Mouse (Mus musculus) limb, embryonic 13.5 days (tissue): ENCODE measurements at regions not wholly inside any gene's neighbourhood (a gene's known extent, or its start where the extent isn't known, plus 50 kb on each side); places are given as distances from the start of the nearest gene placed in this dataset.

Experiments
- ATAC-seq: fragments of 200-750 bp; cut with Nextera tagmentation; 2 replicates; pipeline ENCODE4 v1.8.0; 2017; ENCODE audit warnings: low read depth, moderate number of reproducible peaks, moderate TSS enrichment; ENCODE audit not compliant: low FRiP score
- H3K27ac ChIP-seq: fragments of 300-500 bp; sonication (generic); 2 replicates; pipeline ENCODE4 v1.5.1; 2015; ENCODE audit warnings: inconsistent platforms, mild to moderate bottlenecking, moderate library complexity
- H3K27me3 ChIP-seq: fragments of 300-500 bp; sonication (generic); 2 replicates; pipeline ENCODE4 v1.6.1; 2015; ENCODE audit warnings: mild to moderate bottlenecking, inconsistent platforms
- H3K36me3 ChIP-seq: fragments of 300-500 bp; sonication (generic); 2 replicates; pipeline ENCODE4 v1.6.1; 2015; ENCODE audit warnings: inconsistent platforms, mild to moderate bottlenecking, moderate library complexity
- H3K4me1 ChIP-seq: fragments of 300-500 bp; sonication (generic); 2 replicates; pipeline ENCODE4 v1.6.1; 2015; ENCODE audit warnings: inconsistent platforms
- H3K4me2 ChIP-seq: fragments of 300-500 bp; sonication (generic); replicated peaks from 2 replicates; pipeline ENCODE4 v1.6.1; 2015; ENCODE audit warnings: inconsistent platforms, mild to moderate bottlenecking, moderate library complexity
- H3K4me3 ChIP-seq: fragments of 300-500 bp; sonication (generic); 2 replicates; pipeline ENCODE4 v1.5.1; 2015; ENCODE audit warnings: moderate library complexity, mild to moderate bottlenecking, inconsistent platforms
- H3K9ac ChIP-seq: fragments of 300-500 bp; sonication (generic); 2 replicates; pipeline ENCODE4 v1.6.1; 2015; ENCODE audit warnings: mild to moderate bottlenecking, inconsistent platforms
- H3K9me3 ChIP-seq: fragments of 300-500 bp; sonication (generic); 2 replicates; pipeline ENCODE4 v1.6.1; 2016; ENCODE audit warnings: inconsistent platforms
- WGBS: fragments of 180-500 bp; shearing (Covaris S2); methylation state at CpG from one replicate; pipeline ENCODE4 v1.1.7; 2015; 5-methylcytosine and 5-hydroxymethylcytosine counted together

- WGBS: 81% methylated on average over 5 of the region's 5 CpGs
These were observed 59.4 kb upstream of the Cep78 start for GRCm38 (mm10) chr19:16044169-16044568.

GRCm38 (mm10) chr19:16043007-16043406, 58.2 kb upstream of the Cep78 start:
- Histone ChIP-seq H3K9ac (no peak overlapping the region), H3K27me3 (no peaks in the 10 kb centered on the region), H3K36me3 (no peaks in the 10 kb centered on the region), H3K9me3 (no peaks in the 10 kb centered on the region), H3K27ac (no peak overlapping the region), H3K4me2 (no peak overlapping the region), H3K4me3 (no peak overlapping the region), H3K4me1 (no peaks in the 10 kb centered on the region)
- no peak for ATAC-seq
- 85% methylated on average over 7 of the region's 7 CpGs for WGBS

More at GRCm38 (mm10) chr19:16044169-16044568, 59.4 kb upstream of the Cep78 start:
- H3K4me2 ChIP-seq: no peak overlapping the region
- H3K4me1 ChIP-seq: no peaks in the 10 kb centered on the region
- H3K27ac ChIP-seq: no peak overlapping the region
- H3K9me3 ChIP-seq: no peaks in the 10 kb centered on the region
- no peaks in the 10 kb centered on the region for H3K27me3 ChIP-seq
- no peak for ATAC-seq
- no peak overlapping the region for H3K9ac ChIP-seq
- no peak overlapping the region for H3K4me3 ChIP-seq
- H3K36me3 ChIP-seq: no peaks in the 10 kb centered on the region

GRCm38 (mm10) chr19:16041891-16042290, 57.1 kb upstream of the Cep78 start:
- H3K9ac ChIP-seq: no peak overlapping the region
- H3K4me2 ChIP-seq: no peak overlapping the region
- WGBS: 88% methylated on average over 5 of the region's 5 CpGs
- no peaks in the 10 kb centered on the region for H3K36me3 ChIP-seq
- no peaks in the 10 kb centered on the region for H3K9me3 ChIP-seq
- no peaks in the 10 kb centered on the region for H3K27me3 ChIP-seq
- ATAC-seq: no peak
- H3K4me3 ChIP-seq: no peak overlapping the region
- no peaks in the 10 kb centered on the region for H3K4me1 ChIP-seq
- no peak overlapping the region for H3K27ac ChIP-seq

GRCm38 (mm10) chr19:16037806-16038205, 53.0 kb upstream of the Cep78 start:
- no peaks in the 10 kb centered on the region for H3K36me3 ChIP-seq
- H3K27me3 ChIP-seq: no peaks in the 10 kb centered on the region
- no peak overlapping the region for H3K4me2 ChIP-seq
- no peaks in the 10 kb centered on the region for H3K4me1 ChIP-seq
- no peak overlapping the region for H3K9ac ChIP-seq
- no peak overlapping the region for H3K4me3 ChIP-seq
- WGBS: 88% methylated on average over 12 of the region's 12 CpGs
- no peak overlapping the region for H3K27ac ChIP-seq
- H3K9me3 ChIP-seq: no peaks in the 10 kb centered on the region
- ATAC-seq: no peak
